In the genomic region with DNA sequence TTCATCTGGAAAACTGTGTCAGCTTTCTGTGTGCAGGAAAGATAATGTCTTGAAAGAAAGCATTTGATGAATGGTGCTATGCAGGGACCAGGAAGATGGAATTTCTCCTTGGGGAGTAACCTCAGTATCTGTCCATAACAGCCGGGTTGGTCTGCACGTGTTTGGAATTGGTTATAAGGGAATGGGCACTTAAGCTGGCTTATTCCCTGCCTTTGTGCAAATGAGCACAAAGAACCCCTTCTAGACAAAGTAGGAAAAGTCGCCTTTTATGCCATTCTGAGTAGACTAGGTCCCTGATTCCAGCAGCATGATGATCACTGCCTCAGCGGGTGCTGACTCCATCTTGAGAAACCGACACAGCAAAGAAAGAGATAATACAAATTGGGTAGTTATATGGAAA, we compare ENCODE assay signal across 15 mouse cellular contexts.
DNase-seq lines count a peak whose midpoint lies in the region; ATAC-seq and TF ChIP-seq lines count a peak whose summit lies in the region.
"Had no signal": no experiment of that assay in that cellular context is flagged by ENCODE, and none has a peak within 500 bp of the region (broad histone marks: within the 10 kb centered on the region; RNA-seq: fewer than 3 reads in every experiment).

No protein-coding gene starts in this region.

- no peaks in the 10 kb centered on the region for H3K27me3 ChIP-seq in forebrain, embryonic 11.5 days (ENCODE audit: control insufficient read depth, insufficient read depth, low read length)
- no peaks in the 10 kb centered on the region for H3K27me3 ChIP-seq in forebrain, embryonic 15.5 days
- H3K27me3 ChIP-seq in hindbrain, postnatal 0 days (ENCODE audit: insufficient read depth, low read length): no peaks in the 10 kb centered on the region
- H3K27me3 ChIP-seq in midbrain, postnatal 0 days (ENCODE audit: insufficient read depth, low read length): no peaks in the 10 kb centered on the region
- no peaks in the 10 kb centered on the region for H3K27me3 ChIP-seq in liver, embryonic 12.5 days (replicated peaks)
- H3K27me3 ChIP-seq: embryonic facial prominence, embryonic 15.5 days; liver, embryonic 13.5 days; lung, embryonic 15.5 days had no signal

- H3K27ac ChIP-seq in forebrain, embryonic 11.5 days (ENCODE audit: low read depth, low read length): no peak overlapping the region
- peak overlapping the region; percentile 29; the same call in 1 of the 2 replicates for H3K27ac ChIP-seq in forebrain, embryonic 15.5 days (replicated peaks)
- H3K27ac ChIP-seq in hindbrain, postnatal 0 days: peak overlapping the region; percentile 51
- H3K27ac ChIP-seq in midbrain, postnatal 0 days (ENCODE audit: low read depth, low read length): no peak overlapping the region
- no peak overlapping the region for H3K27ac ChIP-seq in liver, embryonic 12.5 days
- H3K27ac ChIP-seq: embryonic facial prominence, embryonic 15.5 days; liver, embryonic 13.5 days; lung, embryonic 15.5 days; macrophage had no signal

- no peak for TF ChIP-seq CTCF in hindbrain, postnatal 0 days (IDR thresholded peaks at IDR 0.05; ENCODE audit: low read depth)
- TF ChIP-seq CTCF in midbrain, postnatal 0 days (IDR thresholded peaks at IDR 0.05): no peak

- peak; percentile 77 for ATAC-seq in forebrain, embryonic 11.5 days (replicated peaks; ENCODE audit: low FRiP score)
- 0 out of 2 replicates have a peak, but pooled peaks have one; percentile 42 for ATAC-seq in forebrain, embryonic 15.5 days (replicated peaks)
- ATAC-seq in hindbrain, postnatal 0 days: peak; percentile 76
- peak; percentile 58; the same call in 1 of the 2 replicates for ATAC-seq in midbrain, postnatal 0 days (ENCODE audit: low FRiP score)
- ATAC-seq in liver, embryonic 12.5 days: no peak

- no peak overlapping the region for H3K4me2 ChIP-seq in forebrain, embryonic 11.5 days (ENCODE audit: low read depth, low read length, severe bottlenecking)
- H3K4me2 ChIP-seq in forebrain, embryonic 15.5 days (replicated peaks): no peak overlapping the region
- no peak overlapping the region for H3K4me2 ChIP-seq in hindbrain, postnatal 0 days (ENCODE audit: low read depth, low read length)
- no peak overlapping the region for H3K4me2 ChIP-seq in midbrain, postnatal 0 days (ENCODE audit: low read depth, low read length, poor library complexity, severe bottlenecking)
- no peak overlapping the region for H3K4me2 ChIP-seq in liver, embryonic 12.5 days
- H3K4me2 ChIP-seq: embryonic facial prominence, embryonic 15.5 days; liver, embryonic 13.5 days; lung, embryonic 15.5 days had no signal

- no peaks in the 10 kb centered on the region for H3K4me1 ChIP-seq in forebrain, embryonic 11.5 days (replicated peaks; ENCODE audit: control insufficient read depth, insufficient read depth, low read length)
- H3K4me1 ChIP-seq in forebrain, embryonic 15.5 days: peaks cover 17% of the 10 kb centered on the region
- H3K4me1 ChIP-seq in hindbrain, postnatal 0 days (ENCODE audit: insufficient read depth, low read length): no peaks in the 10 kb centered on the region
- no peaks in the 10 kb centered on the region for H3K4me1 ChIP-seq in midbrain, postnatal 0 days (ENCODE audit: insufficient read depth, low read length)
- no peaks in the 10 kb centered on the region for H3K4me1 ChIP-seq in liver, embryonic 12.5 days
- H3K4me1 ChIP-seq: embryonic facial prominence, embryonic 15.5 days; liver, embryonic 13.5 days; lung, embryonic 15.5 days had no signal

- H3K9ac ChIP-seq in forebrain, embryonic 11.5 days (ENCODE audit: low read length): no peak overlapping the region
- H3K9ac ChIP-seq in forebrain, embryonic 15.5 days (replicated peaks): no peak overlapping the region
- H3K9ac ChIP-seq in hindbrain, postnatal 0 days (replicated peaks; ENCODE audit: low read length): no peak overlapping the region
- no peak overlapping the region for H3K9ac ChIP-seq in midbrain, postnatal 0 days (replicated peaks; ENCODE audit: low read length, poor library complexity, severe bottlenecking)
- no peak overlapping the region for H3K9ac ChIP-seq in liver, embryonic 12.5 days
- H3K9ac ChIP-seq: embryonic facial prominence, embryonic 15.5 days; liver, embryonic 13.5 days; lung, embryonic 15.5 days had no signal

- no peak for DNase-seq in forebrain, embryonic 11.5 days (ENCODE audit: low spot score)
- DNase-seq in hindbrain, postnatal 0 days (ENCODE audit: low spot score): peak; percentile 52
- peak; percentile 51 for DNase-seq in midbrain, postnatal 0 days (ENCODE audit: low spot score)
- no peak for DNase-seq in Muller cell, postnatal 12 days (ENCODE audit: inconsistent ontology term)
- DNase-seq in layer of hippocampus, adult 8-10 months (ENCODE audit: low spot score in 2 of 2): no peak
- DNase-seq: adrenal gland, postnatal 25 days; cerebellum, adult 2 months; gastrocnemius, postnatal 10 days; liver, embryonic 13.5 days; right cerebral cortex, adult 18-20 months had no signal

- 61% methylated on average over 5 of the region's 5 CpGs for WGBS in forebrain, embryonic 11.5 days
- WGBS in forebrain, embryonic 15.5 days: 43% methylated on average over 5 of the region's 5 CpGs
- 52% methylated on average over 5 of the region's 5 CpGs for WGBS in hindbrain, postnatal 0 days
- WGBS in midbrain, postnatal 0 days: 35% methylated on average over 5 of the region's 5 CpGs
- 57% methylated on average over 5 of the region's 5 CpGs for WGBS in liver, embryonic 12.5 days (ENCODE audit: insufficient replicate concordance)

- no peaks in the 10 kb centered on the region for H3K36me3 ChIP-seq in forebrain, embryonic 11.5 days (ENCODE audit: control insufficient read depth, insufficient read depth, low read length)
- H3K36me3 ChIP-seq in forebrain, embryonic 15.5 days: peaks cover 3% of the 10 kb centered on the region; the same call in 1 of the 2 replicates
- no peaks in the 10 kb centered on the region for H3K36me3 ChIP-seq in hindbrain, postnatal 0 days (ENCODE audit: insufficient read depth, low read length)
- H3K36me3 ChIP-seq in midbrain, postnatal 0 days (ENCODE audit: insufficient read depth, low read length): no peaks in the 10 kb centered on the region
- H3K36me3 ChIP-seq in liver, embryonic 12.5 days: peaks cover 7% of the 10 kb centered on the region; the same call in 1 of the 2 replicates
- H3K36me3 ChIP-seq: embryonic facial prominence, embryonic 15.5 days; lung, embryonic 15.5 days had no signal

- no peaks in the 10 kb centered on the region; the same call in 1 of the 2 replicates for H3K9me3 ChIP-seq in forebrain, embryonic 11.5 days (ENCODE audit: control insufficient read depth, low read length)
- no peaks in the 10 kb centered on the region for H3K9me3 ChIP-seq in forebrain, embryonic 15.5 days
- peaks cover 4% of the 10 kb centered on the region; the same call in 1 of the 2 replicates for H3K9me3 ChIP-seq in hindbrain, postnatal 0 days (ENCODE audit: low read length)
- no peaks in the 10 kb centered on the region for H3K9me3 ChIP-seq in midbrain, postnatal 0 days (ENCODE audit: low read length)
- H3K9me3 ChIP-seq in liver, embryonic 12.5 days (replicated peaks): no peaks in the 10 kb centered on the region
- H3K9me3 ChIP-seq: embryonic facial prominence, embryonic 15.5 days; liver, embryonic 13.5 days; lung, embryonic 15.5 days had no signal

- no peak overlapping the region for H3K4me3 ChIP-seq in forebrain, embryonic 11.5 days (ENCODE audit: low read depth, low read length)
- no peak overlapping the region for H3K4me3 ChIP-seq in forebrain, embryonic 15.5 days
- H3K4me3 ChIP-seq in hindbrain, postnatal 0 days (ENCODE audit: low read length): no peak overlapping the region
- H3K4me3 ChIP-seq in midbrain, postnatal 0 days (ENCODE audit: low read depth, low read length): no peak overlapping the region
- no peak overlapping the region for H3K4me3 ChIP-seq in liver, embryonic 12.5 days
- H3K4me3 ChIP-seq: embryonic facial prominence, embryonic 15.5 days; liver, embryonic 13.5 days; lung, embryonic 15.5 days had no signal

Comparison
In these comparisons a context has a peak if more than half of its experiments do, and no peak if none do; other contexts are left out.
1. H3K27ac ChIP-seq: peak in forebrain, embryonic 15.5 days (single experiment) and hindbrain, postnatal 0 days (single experiment); none in forebrain, embryonic 11.5 days (single experiment), midbrain, postnatal 0 days (single experiment) and liver, embryonic 12.5 days (single experiment).
2. DNase-seq: peak in hindbrain, postnatal 0 days (single experiment) and midbrain, postnatal 0 days (single experiment); none in forebrain, embryonic 11.5 days (single experiment), Muller cell, postnatal 12 days (single experiment) and layer of hippocampus, adult 8-10 months (0 of 2).